Mouse (Mus musculus): Measurements from ENCODE around the gene 4930568D16Rik.

The 4930568D16Rik gene

GRCm38 (mm10) chr2:35326931-35327330 is 40.6 kb downstream of the 4930568D16Rik start:
- ChIA-PET CTCF (no interaction called here), POLR2A (interaction anchor here in 2 of 4 experiments (1.3 to 3.1 kb wide), 2 partner anchors 9 kb away, joined by 3 to 8 read pairs; partner anchors contain the start of gene Stom (in 1 of the 2))

- POLR2A ChIA-PET, result interaction anchor here in 2 of 4 experiments (0.6 to 3.1 kb wide), 4 partner anchors 8 to 104 kb away, joined by 3 to 8 read pairs (median 6); partner anchors contain the start of gene Stom (in 1 of the 2)
- CTCF ChIA-PET, result interaction anchor here in 1 of 4 experiments (0.6 kb wide), 1 partner anchor 388 kb away, joined by 5 read pairs; no protein-coding TSS in a partner anchor
Measured at GRCm38 (mm10) chr2:35325930-35326329, 41.6 kb downstream of the 4930568D16Rik start.

GRCm38 (mm10) chr2:35322404-35323164 is 44.9 kb downstream of the 4930568D16Rik start:
- CTCF ChIA-PET, result interaction anchor here in 2 of 4 experiments (0.5 to 1.7 kb wide), 2 partner anchors 27 to 706 kb away, joined by 6 read pairs; no protein-coding TSS in a partner anchor
- POLR2A ChIA-PET, result interaction anchor here in 2 of 4 experiments (1.0 to 1.6 kb wide), 3 partner anchors 10 to 14 kb away, joined by 3 to 4 read pairs (median 4); partner anchors contain the start of gene Stom (in 1 of the 2)

GRCm38 (mm10) chr2:35320399-35320798 is 47.1 kb downstream of the 4930568D16Rik start:
- ChIA-PET POLR2A (interaction anchor here in 1 of 4 experiments (1.7 kb wide), 1 partner anchor 16 kb away, joined by 4 read pairs; the partner anchor contains the start of gene Stom), CTCF (interaction anchor here in 1 of 4 experiments (1.4 kb wide), 1 partner anchor 53 kb away, joined by 3 read pairs; no protein-coding TSS in a partner anchor)

GRCm38 (mm10) chr2:35318405-35318804 is 49.1 kb downstream of the 4930568D16Rik start:
- POLR2A ChIA-PET, result interaction anchor here in 3 of 4 experiments (0.8 to 1.3 kb wide), 3 partner anchors 8 to 20 kb away, joined by 3 to 4 read pairs (median 3); no protein-coding TSS in a partner anchor
- CTCF ChIA-PET, result interaction anchor here in 2 of 4 experiments (1.1 to 1.4 kb wide), 2 partner anchors 25 to 54 kb away, joined by 3 read pairs; no protein-coding TSS in a partner anchor

GRCm38 (mm10) chr2:35317604-35318003 is 49.9 kb downstream of the 4930568D16Rik start:
- ChIA-PET CTCF (interaction anchor here in 2 of 4 experiments (1.1 to 1.4 kb wide), 2 partner anchors 24 to 55 kb away, joined by 3 read pairs; no protein-coding TSS in a partner anchor), POLR2A (interaction anchor here in 3 of 4 experiments (0.8 to 1.3 kb wide), 3 partner anchors 9 to 20 kb away, joined by 3 to 4 read pairs (median 3); no protein-coding TSS in a partner anchor)

GRCm38 (mm10) chr2:35314300-35314699 is 53.2 kb downstream of the 4930568D16Rik start:
- ChIA-PET POLR2A (interaction anchor here in 1 of 4 experiments (1.1 kb wide), 1 partner anchor 23 kb away, joined by 4 read pairs; the partner anchor contains the start of gene Stom), CTCF (interaction anchor here in 2 of 4 experiments (1.1 to 1.2 kb wide), 2 partner anchors 15 to 26 kb away, joined by 3 read pairs; no protein-coding TSS in a partner anchor)

GRCm38 (mm10) chr2:35309906-35310493 is 57.5 kb downstream of the 4930568D16Rik start:
- CTCF ChIA-PET, result interaction anchor here in 3 of 4 experiments (0.9 to 1.6 kb wide), 5 partner anchors 11 to 88 kb away, joined by 3 to 5 read pairs (median 3); partner anchors contain the start of gene 4930402F06Rik (in 1 of the 3)
- POLR2A ChIA-PET, result interaction anchor here in 1 of 4 experiments (1.1 kb wide), 1 partner anchor 12 kb away, joined by 4 read pairs; no protein-coding TSS in a partner anchor

GRCm38 (mm10) chr2:35308166-35308565 is 59.4 kb downstream of the 4930568D16Rik start:
- POLR2A ChIA-PET, result interaction anchor here in 3 of 4 experiments (0.6 to 1.8 kb wide), 4 partner anchors 10 to 286 kb away, joined by 3 to 4 read pairs (median 4); partner anchors contain the start of genes 4930568D16Rik (in 1 of the 3) and Stom (in 1 of the 3)

More at GRCm38 (mm10) chr2:35308166-35308565, 59.4 kb downstream of the 4930568D16Rik start:
- CTCF ChIA-PET, result interaction anchor here in 2 of 4 experiments (1.0 to 1.3 kb wide), 3 partner anchors 10 to 41 kb away, joined by 3 to 4 read pairs (median 4); no protein-coding TSS in a partner anchor

All from embryonic stem cell, embryonic (primary cell).